Mouse (Mus musculus) CD4-positive naive resting alpha-beta T cell, adult 76 days (primary cell): ENCODE data around the gene Adamts4. TPM values are rescaled to one million over a fixed set of nuclear protein-coding genes. Genes with fewer than 3 reads are reported as not detected.

ENCODE experiments used
- total RNA-seq: library from RNA; stranded (reverse); gene quantifications from one replicate; pipeline ENCODE4 v1.2.4, GENCODE M21; 2023

Adamts4 gene
- total RNA-seq = not detected

DNA sequence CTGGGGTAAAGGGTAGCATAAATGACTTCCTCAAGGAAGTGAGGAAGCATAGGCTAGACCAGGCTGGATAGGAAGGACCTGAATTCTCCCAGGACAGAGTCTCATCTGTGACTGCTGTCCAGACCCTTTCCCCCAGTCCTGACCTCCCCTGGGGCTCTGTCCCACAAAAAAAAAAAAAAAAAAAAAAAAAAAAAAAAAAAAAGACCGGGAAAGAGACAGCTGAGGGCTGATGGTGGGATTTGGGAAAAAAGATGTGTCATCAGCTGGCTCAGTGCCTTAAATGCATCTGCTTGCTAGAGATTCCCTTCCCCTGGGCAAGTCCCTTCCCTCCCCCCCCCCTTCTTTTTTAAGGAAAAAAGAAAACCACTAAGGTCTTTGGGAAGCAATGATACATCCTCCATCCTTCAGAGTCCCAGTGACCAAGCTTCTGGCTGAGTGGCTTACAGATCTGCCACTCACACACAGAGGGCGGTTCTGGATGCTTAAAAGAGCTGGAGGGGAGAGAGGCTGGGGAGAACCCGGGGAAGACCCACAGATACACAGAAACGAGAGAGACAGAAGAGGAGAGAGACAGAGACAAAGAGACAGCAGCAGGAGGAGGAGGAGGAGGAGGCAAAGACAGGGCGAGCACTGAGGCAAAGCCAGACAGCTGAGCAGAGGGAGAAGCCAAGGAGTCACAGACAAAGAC is at the start of gene Adamts4:
Gene Adamts4 (plus strand): TSS at position 509 of the 688 bp plus-strand sequence.

DNA sequence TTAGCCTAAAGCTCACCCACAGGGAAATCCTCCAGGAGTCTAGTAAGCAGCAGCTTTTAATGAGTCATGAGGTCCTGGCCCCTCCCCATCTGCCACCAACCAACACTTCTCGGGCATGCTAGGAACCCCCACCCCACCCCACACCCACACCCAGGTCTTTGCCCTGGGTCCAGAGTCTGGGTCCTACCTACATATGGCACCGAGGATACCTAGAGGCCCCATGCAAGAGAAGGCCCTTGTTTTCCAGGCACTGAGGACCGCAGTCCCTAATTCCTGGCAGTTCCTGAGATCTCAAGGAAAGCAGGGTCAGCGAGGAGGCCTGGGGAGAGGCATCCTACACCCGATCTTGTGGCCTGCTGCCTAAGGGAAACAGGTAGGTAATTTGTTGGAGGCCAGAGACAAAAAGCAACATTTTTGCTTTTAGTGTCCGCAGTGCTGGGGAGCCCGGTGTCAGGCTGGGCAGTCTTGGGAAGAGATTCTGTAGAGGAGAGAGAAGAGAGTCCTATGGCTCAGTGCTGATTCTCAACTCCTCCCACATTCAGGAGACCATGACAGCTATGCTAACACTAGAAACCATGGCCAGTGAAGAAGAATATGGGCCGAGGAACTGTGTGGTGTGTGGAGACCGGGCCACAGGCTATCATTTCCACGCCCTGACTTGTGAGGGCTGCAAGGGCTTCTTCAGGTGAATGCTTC is 36.3 kb upstream of the Adamts4 start, which contains the start of gene Nr1i3:
Gene Nr1i3 (plus strand): TSS at position 170 of the 696 bp plus-strand sequence.

DNA sequence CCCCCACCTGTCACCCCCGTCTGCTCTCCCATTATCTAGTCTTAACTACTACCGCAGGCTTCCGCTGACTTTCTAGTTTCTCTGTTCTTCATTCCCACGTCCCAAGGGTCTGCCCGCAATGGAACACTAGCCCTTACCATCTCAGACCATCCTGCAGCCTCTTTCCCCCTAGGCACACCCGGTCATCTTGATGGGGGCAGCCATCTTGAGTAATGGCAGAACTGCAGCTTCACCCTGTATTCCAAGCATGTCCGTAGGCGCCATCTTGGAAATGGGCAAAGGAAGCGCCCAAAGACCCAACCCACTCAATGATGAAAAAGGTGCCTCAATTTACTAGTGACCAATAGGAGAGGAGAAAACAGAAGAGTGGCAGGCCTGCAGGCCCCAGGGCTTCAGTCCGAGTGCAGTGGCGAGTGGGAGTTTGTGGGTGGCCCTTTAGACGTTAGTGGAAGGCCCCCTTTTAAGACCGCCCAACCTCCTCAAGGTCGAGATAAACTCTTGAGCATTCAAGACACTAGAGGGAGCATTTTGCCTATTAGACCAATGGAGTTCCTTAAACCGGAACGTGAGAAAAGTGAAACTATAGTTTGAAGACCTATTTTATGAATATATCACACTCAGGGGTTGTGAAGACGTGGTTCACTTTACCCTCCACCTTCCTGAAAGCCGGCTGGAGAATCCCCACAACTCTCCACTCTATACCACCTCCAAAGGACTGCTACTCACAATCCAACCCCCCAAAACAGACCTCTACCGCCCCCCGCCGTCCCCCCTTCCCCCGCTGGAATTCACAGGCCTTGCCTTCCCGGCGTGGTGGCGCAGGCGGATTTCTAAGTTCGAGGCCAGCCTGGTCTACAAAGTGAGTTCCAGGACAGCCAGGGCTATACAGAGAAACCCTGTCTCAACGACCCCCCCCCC is 27.7 kb upstream of the Adamts4 start, which contains the start of gene Tomm40l:
Gene Tomm40l (minus strand): TSS at position 277 of the 918 bp plus-strand sequence.

DNA sequence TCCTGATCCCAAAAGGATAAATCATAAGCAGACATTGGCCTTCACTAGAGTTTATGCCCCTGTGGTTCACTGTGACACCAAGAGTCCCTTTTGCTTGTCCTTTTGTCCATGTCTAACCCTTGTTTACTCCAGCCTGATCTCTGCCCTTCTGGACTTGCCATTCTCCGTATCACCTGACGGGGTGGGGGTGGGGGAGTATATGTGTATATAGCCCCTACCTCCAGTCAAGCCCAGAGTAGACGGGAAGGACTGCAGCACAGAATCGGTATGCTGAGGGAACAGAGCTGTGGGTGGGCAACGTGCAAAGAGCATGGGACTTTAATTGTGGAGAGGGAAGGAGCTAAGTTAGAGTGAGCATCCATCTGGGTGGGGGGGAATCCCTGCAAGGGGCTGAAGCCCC is 25.4 kb upstream of the Adamts4 start, which contains the start of gene Apoa2:
Gene Apoa2 (plus strand): TSS at position 198 of the 400 bp plus-strand sequence.

DNA sequence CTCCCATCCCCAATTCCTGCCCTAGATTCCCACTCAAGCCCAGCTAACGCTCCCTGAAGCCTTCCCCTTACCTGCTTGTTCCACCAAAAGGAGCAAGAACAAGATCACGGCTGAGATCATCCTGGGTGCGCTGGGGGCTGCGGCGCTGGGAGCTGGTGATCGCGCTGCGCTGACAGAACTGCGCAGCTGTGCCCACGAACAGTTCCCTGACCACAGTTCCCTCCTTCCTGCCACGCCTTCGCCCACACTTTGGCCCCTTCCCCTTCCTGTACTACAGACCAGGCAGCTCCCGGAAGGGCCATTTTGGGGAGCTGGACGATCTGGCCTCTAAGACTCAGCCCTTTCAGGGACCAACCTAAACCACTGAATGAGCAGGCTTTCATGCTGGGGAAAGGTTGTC is 16.1 kb upstream of the Adamts4 start, which contains the start of gene Fcer1g:
Gene Fcer1g (minus strand): TSS at position 240 of the 400 bp plus-strand sequence.

DNA sequence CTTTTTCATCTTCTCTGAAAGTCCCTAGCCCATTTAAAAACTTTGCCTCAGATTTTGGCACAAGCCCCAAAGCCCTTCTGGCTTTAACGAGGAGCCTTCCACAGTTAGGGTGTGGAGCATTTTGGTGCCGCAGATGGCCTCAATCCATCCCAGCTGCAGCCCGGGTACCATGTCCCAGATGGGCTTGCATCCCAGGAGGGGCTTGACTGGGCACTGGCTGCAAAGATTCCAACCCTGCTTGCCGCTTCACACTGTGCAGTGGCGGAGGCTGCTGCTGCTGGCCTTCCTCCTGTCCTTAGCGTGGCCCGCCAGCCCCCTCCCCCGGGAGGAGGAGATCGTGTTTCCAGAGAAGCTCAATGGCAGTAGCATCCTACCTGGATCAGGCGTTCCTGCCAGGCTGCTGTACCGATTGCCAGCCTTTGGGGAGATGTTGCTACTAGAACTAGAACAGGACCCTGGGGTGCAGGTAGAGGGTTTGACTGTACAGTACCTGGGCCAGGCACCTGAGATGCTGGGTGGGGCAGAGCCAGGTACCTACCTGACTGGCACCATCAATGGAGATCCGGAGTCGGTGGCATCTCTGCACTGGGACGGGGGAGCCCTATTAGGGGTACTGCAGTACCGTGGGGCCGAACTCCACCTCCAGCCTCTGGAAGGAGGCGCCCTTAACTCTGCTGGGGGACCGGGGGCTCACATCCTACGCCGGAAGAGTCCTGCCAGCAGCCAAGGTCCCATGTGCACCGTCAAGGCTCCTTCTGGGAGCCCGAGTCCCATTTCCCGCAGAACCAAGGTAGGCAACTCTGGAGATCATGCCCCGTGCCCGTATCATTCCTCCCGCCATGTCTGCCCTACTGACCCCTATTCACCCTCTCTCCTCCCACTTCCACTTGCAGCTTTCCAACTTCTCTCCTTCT is 716 bp downstream of the Adamts4 start, which contains the start of gene Ndufs2:
Gene Ndufs2 (minus strand): TSS at position 709 of the 914 bp plus-strand sequence.

DNA sequence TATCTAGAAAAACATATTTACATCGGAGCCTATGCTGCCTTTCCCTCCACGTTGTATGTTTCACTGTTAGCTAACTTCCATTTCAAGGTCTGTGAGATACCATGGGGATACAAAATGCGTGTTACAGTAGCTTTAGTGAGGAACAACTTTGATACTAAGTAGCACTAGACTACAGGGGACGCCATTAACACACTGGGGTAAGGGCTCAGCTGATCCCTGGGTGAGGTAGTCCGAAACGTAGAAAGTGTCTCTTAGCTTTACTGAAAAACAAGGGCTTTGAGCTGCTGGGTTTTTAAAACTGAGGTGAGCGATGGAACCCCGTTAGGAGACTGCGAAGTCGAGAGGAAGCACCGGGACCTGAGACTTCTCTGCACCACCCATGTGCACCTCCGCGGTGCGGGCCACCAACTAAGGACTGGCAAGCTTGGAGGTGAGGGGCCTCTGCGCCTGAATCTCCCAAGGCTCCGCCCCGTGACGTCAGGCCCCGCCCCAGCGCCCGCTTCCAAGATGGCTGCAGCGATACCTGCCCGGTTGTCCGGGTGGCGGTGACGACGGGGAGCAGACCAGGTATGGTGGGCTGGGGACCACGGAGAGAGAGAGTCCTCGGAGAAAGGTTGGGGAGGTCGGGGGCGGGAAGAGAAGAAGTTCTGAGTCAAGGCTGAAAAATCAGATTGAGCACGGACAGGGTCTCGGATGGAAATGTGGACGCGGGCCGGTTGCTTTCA is 19.8 kb downstream of the Adamts4 start, which contains the start of gene B4galt3:
Gene B4galt3 (plus strand): TSS at position 481 of the 725 bp plus-strand sequence.

DNA sequence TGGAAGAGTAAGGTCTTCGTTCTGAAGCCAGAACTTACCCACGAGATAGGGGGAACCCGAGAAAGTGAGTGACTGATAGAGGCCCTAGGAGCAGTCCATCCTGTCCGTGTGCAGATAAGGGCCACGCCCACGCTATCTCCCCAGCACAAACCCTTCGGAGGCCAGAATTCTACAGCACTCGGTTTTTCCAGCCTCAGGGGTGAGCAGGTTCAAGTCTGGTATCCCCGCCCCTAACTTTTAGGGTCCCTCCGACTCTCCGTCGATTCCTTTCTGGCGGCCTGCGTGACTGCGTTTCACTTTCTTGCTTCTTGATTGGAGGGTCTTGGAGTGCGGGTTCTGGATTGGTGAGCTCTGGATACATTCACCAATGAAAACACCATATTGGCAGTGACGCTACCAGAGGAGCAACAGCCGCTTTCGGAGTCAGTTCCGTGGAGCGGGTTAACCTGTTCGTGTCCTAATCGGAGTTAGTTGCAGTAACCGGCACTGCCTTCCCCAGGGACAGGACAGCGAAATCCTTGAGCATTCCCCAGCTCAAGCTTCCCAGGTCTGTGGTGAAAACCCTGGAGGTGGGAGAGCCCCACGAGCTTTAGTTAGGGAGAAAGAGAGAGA is 30.8 kb downstream of the Adamts4 start, which contains the start of gene Ppox:
Gene Ppox (minus strand): TSS at position 271 of the 612 bp plus-strand sequence.

DNA sequence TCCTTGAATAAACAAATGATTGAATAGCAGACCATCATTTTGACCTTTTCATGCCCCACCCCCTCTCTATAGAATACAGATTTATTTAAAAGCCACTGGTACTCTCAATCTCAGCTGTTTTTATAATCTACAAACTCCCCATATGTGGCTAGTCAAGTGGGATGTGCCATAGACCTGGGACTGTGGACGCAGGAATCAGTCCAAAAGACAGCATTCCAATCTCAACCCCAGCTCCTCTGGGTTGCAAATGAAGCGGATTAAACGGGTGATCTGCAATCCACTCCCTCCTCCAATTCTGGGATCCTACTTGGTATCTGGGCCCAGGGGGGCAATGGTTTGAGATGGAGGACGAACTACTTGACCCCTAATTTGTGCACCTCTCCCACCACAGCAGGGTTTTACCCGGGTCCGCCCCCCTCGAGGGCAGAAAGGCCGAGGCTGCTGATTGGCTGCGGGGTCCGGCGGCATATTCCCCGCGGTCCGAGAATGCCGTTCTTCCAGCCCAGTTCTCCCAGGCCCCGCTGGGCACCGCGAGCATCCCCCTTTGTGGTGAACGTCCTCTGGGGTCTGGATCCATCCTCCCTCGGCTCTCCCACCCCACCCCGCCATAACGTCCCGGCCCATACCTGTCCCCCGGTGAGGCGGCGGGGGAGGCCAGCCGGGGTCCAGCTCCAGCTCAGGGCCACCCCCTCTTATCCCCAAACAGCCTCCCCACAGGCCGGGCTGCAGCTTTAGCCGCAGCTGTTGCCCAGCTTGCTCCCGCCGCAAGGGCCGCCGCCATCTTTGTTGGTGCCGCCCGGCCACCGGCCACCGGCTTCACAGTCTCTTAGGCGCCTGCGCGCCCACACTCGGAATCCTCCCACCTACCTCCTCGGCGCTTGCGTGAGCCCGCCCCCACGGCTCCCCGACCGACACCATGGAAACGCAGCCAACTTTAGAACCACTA is 37.2 kb downstream of the Adamts4 start, which contains the start of gene Usp21:
Gene Usp21 (minus strand): TSS at position 856 of the 946 bp plus-strand sequence.

DNA sequence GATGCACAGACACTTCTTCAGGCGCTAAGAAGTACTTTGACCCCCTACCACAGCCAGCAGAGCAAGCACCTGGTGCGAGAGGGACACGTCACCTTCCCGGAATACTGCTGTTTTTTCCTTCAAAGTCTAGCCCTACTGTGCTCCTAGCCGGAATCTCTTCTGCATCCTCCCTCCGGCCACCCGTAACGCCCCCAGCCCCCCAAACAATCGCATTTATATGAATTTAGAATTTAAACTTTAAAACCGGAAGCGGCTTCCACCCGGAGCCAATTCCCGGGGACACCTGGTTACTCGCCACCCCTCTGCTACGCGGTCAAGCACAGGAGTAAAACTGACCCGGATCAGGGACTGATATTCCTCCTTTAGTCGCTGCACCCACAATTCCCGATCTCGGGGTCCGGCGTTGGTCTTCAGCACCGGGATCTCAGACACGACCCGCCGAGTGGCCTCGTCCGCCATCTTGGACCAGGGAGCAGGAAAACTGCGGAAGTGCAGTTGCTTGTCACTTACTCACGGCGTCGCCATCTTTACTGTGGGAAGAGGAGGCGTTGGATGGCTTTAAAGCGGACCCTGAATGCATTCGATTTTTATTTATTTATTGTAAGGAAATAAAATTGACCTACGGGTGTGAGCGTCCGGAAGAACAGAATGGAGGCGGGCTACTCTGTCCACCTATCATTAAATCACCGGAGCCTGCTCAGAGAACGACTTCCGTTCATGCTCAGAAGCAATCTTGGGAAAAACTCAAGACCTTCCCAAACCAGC is 44.3 kb downstream of the Adamts4 start, which contains the start of gene Ufc1:
Gene Ufc1 (minus strand): TSS at position 727 of the 765 bp plus-strand sequence.

Other genes with a start within 250 kb of the Adamts4 start
- gene Fcgr4, start 231.5 kb upstream of the Adamts4 start, total RNA-seq = 1.2 TPM
- gene Fcgr3, start 185.5 kb upstream of the Adamts4 start, total RNA-seq = 2.7 TPM
- not detected for gene Cfap126, start 136.5 kb upstream of the Adamts4 start, total RNA-seq
- gene Sdhc, start 99.8 kb upstream of the Adamts4 start, total RNA-seq = 101 TPM
- gene Mpz, start 99.7 kb upstream of the Adamts4 start, total RNA-seq = not detected
- gene Pcp4l1, start 54.2 kb upstream of the Adamts4 start, total RNA-seq = not detected
- not detected for gene Nr1i3, start 36.5 kb upstream of the Adamts4 start, total RNA-seq
- gene Tomm40l, start 27.9 kb upstream of the Adamts4 start, total RNA-seq = 17.0 TPM
- not detected for gene Apoa2, start 25.4 kb upstream of the Adamts4 start, total RNA-seq
- 16.9 TPM for gene Fcer1g, start 16.1 kb upstream of the Adamts4 start, total RNA-seq
- 99.5 TPM for gene Ndufs2, start 967 bp downstream of the Adamts4 start, total RNA-seq
- 69.6 TPM for gene B4galt3, start 19.9 kb downstream of the Adamts4 start, total RNA-seq
- gene Ppox, start 30.8 kb downstream of the Adamts4 start, total RNA-seq = 43.1 TPM
- 42.5 TPM for gene Usp21, start 37.6 kb downstream of the Adamts4 start, total RNA-seq
- 53.9 TPM for gene Ufc1, start 44.6 kb downstream of the Adamts4 start, total RNA-seq
- 30.6 TPM for gene Dedd, start 78.7 kb downstream of the Adamts4 start, total RNA-seq
- 16.8 TPM for gene Nit1, start 95.2 kb downstream of the Adamts4 start, total RNA-seq
- 72.0 TPM for gene Pfdn2, start 95.2 kb downstream of the Adamts4 start, total RNA-seq
- 0.35 TPM for gene Klhdc9, start 110.4 kb downstream of the Adamts4 start, total RNA-seq
- gene Nectin4, start 119.7 kb downstream of the Adamts4 start, total RNA-seq = 0.29 TPM
- 171 TPM for gene Arhgap30, start 138.5 kb downstream of the Adamts4 start, total RNA-seq
- 80.1 TPM for gene Usf1, start 160.9 kb downstream of the Adamts4 start, total RNA-seq
- 5.9 TPM for gene Tstd1, start 168.5 kb downstream of the Adamts4 start, total RNA-seq
- gene F11r, start 187.1 kb downstream of the Adamts4 start, total RNA-seq = 3.1 TPM